17 mouse cellular contexts compared by ENCODE assay signal in genomic region chr2:76065292-76065691, GRCm38 (mm10).
DNase-seq lines count a peak whose midpoint lies in the region; ATAC-seq lines count a peak whose summit lies in the region.
"Had no signal": no experiment of that assay in that cellular context is flagged by ENCODE, and none has a peak within 500 bp of the region (broad histone marks: within the 10 kb centered on the region; RNA-seq: fewer than 3 reads in every experiment).

No protein-coding gene starts in this region.

- H3K4me3 ChIP-seq in hindbrain, embryonic 13.5 days: no peak overlapping the region
- H3K4me3 ChIP-seq in hindbrain, embryonic 16.5 days (ENCODE audit: low read length): no peak overlapping the region
- H3K4me3 ChIP-seq in embryonic facial prominence, embryonic 10.5 days: no peak overlapping the region
- H3K4me3 ChIP-seq in lung, embryonic 16.5 days (ENCODE audit: low read length): no peak overlapping the region
- H3K4me3 ChIP-seq: hindbrain, embryonic 15.5 days; liver, embryonic 15.5 days; midbrain, embryonic 12.5 days had no signal

- ATAC-seq in hindbrain, embryonic 13.5 days (ENCODE audit: low FRiP score): no peak
- no peak for ATAC-seq in hindbrain, embryonic 16.5 days
- no peak for ATAC-seq in lung, embryonic 16.5 days (ENCODE audit: low read depth)
- ATAC-seq: CD4-positive, CD25-positive, alpha-beta regulatory T cell, adult 4 months; forebrain, postnatal 0 days had no signal

- H3K9me3 ChIP-seq in hindbrain, embryonic 13.5 days: no peaks in the 10 kb centered on the region
- H3K9me3 ChIP-seq in hindbrain, embryonic 16.5 days (ENCODE audit: control insufficient read depth, low read length): no peaks in the 10 kb centered on the region
- H3K9me3 ChIP-seq in embryonic facial prominence, embryonic 10.5 days: no peaks in the 10 kb centered on the region
- H3K9me3 ChIP-seq in lung, embryonic 16.5 days (ENCODE audit: control insufficient read depth, low read length): no peaks in the 10 kb centered on the region
- H3K9me3 ChIP-seq: hindbrain, embryonic 15.5 days; liver, embryonic 15.5 days; midbrain, embryonic 12.5 days had no signal

- 78% methylated on average over 7 of the region's 7 CpGs for WGBS in hindbrain, embryonic 13.5 days
- WGBS in hindbrain, embryonic 16.5 days: 74% methylated on average over 7 of the region's 7 CpGs
- 73% methylated on average over 7 of the region's 7 CpGs for WGBS in embryonic facial prominence, embryonic 10.5 days
- 16% methylated on average over 7 of the region's 7 CpGs for WGBS in lung, embryonic 16.5 days

- DNase-seq in 416B (ENCODE audit: low read depth): peak; percentile 19
- no peak for DNase-seq in embryonic facial prominence, embryonic 10.5 days (ENCODE audit: low spot score)
- DNase-seq in spleen, postnatal 10 days (ENCODE audit: low spot score in 2 of 2): no peak
- no peak for DNase-seq in cerebellum, adult 9-10 months
- no peak for DNase-seq in thymus, postnatal 25 days
- DNase-seq: cerebellum, adult 11 months; forebrain, postnatal 0 days; gastrocnemius, postnatal 25 days; kidney, adult 9 months; right cerebral cortex, postnatal 14 days had no signal

- no peak overlapping the region for H3K4me2 ChIP-seq in hindbrain, embryonic 13.5 days
- H3K4me2 ChIP-seq in hindbrain, embryonic 16.5 days (ENCODE audit: low read length): no peak overlapping the region
- peak overlapping the region; percentile 32; the same call in 1 of the 2 replicates for H3K4me2 ChIP-seq in lung, embryonic 16.5 days (ENCODE audit: low read depth, low read length)
- H3K4me2 ChIP-seq: hindbrain, embryonic 15.5 days; liver, embryonic 15.5 days; midbrain, embryonic 12.5 days had no signal

- H3K36me3 ChIP-seq in hindbrain, embryonic 13.5 days: no peaks in the 10 kb centered on the region
- no peaks in the 10 kb centered on the region for H3K36me3 ChIP-seq in hindbrain, embryonic 16.5 days (ENCODE audit: control insufficient read depth, insufficient read depth, low read length)
- H3K36me3 ChIP-seq in embryonic facial prominence, embryonic 10.5 days (replicated peaks): no peaks in the 10 kb centered on the region
- no peaks in the 10 kb centered on the region for H3K36me3 ChIP-seq in lung, embryonic 16.5 days (ENCODE audit: control insufficient read depth, insufficient read depth, low read length)
- H3K36me3 ChIP-seq: hindbrain, embryonic 15.5 days; liver, embryonic 15.5 days; midbrain, embryonic 12.5 days had no signal

- H3K9ac ChIP-seq in hindbrain, embryonic 13.5 days: no peak overlapping the region
- no peak overlapping the region for H3K9ac ChIP-seq in hindbrain, embryonic 16.5 days (ENCODE audit: low read depth, low read length)
- peak overlapping the region; percentile 43 for H3K9ac ChIP-seq in lung, embryonic 16.5 days (ENCODE audit: low read length)
- H3K9ac ChIP-seq: forebrain, postnatal 0 days; hindbrain, embryonic 15.5 days; liver, embryonic 15.5 days; midbrain, embryonic 12.5 days had no signal

- H3K4me1 ChIP-seq in hindbrain, embryonic 13.5 days (replicated peaks): peaks cover 21% of the 10 kb centered on the region
- no peaks in the 10 kb centered on the region for H3K4me1 ChIP-seq in hindbrain, embryonic 16.5 days (ENCODE audit: control insufficient read depth, insufficient read depth, low read depth, low read length)
- peaks cover 23% of the 10 kb centered on the region for H3K4me1 ChIP-seq in embryonic facial prominence, embryonic 10.5 days
- H3K4me1 ChIP-seq in lung, embryonic 16.5 days (replicated peaks; ENCODE audit: control insufficient read depth, insufficient read depth, low read length): peaks cover 7% of the 10 kb centered on the region
- H3K4me1 ChIP-seq: liver, embryonic 15.5 days; midbrain, embryonic 12.5 days had no signal

- 0 out of 2 replicates have a peak overlapping the region, but pooled peaks have one; percentile 23 for H3K27ac ChIP-seq in hindbrain, embryonic 13.5 days
- H3K27ac ChIP-seq in hindbrain, embryonic 16.5 days (ENCODE audit: low read depth, low read length): no peak overlapping the region
- 0 out of 2 replicates have a peak overlapping the region, but pooled peaks have one; percentile 40 for H3K27ac ChIP-seq in embryonic facial prominence, embryonic 10.5 days (replicated peaks)
- H3K27ac ChIP-seq in lung, embryonic 16.5 days (ENCODE audit: low read length): peak overlapping the region; percentile 40
- H3K27ac ChIP-seq: hindbrain, embryonic 15.5 days; liver, embryonic 15.5 days; midbrain, embryonic 12.5 days had no signal

- H3K27me3 ChIP-seq in hindbrain, embryonic 13.5 days: no peaks in the 10 kb centered on the region
- no peaks in the 10 kb centered on the region for H3K27me3 ChIP-seq in hindbrain, embryonic 16.5 days (replicated peaks; ENCODE audit: control insufficient read depth, insufficient read depth, low read length)
- no peaks in the 10 kb centered on the region for H3K27me3 ChIP-seq in embryonic facial prominence, embryonic 10.5 days (replicated peaks; ENCODE audit: low read depth, poor library complexity, severe bottlenecking)
- no peaks in the 10 kb centered on the region for H3K27me3 ChIP-seq in lung, embryonic 16.5 days (ENCODE audit: control insufficient read depth, insufficient read depth, low read depth, low read length)
- H3K27me3 ChIP-seq: hindbrain, embryonic 15.5 days; liver, embryonic 15.5 days had no signal
